Mouse (Mus musculus) MEL (cell line): Measurements from ENCODE around the gene Pin1. TPM values are rescaled to one million over a fixed set of nuclear protein-coding genes. Genes with fewer than 3 reads are reported as not detected.
"Not testable (repeated sequence)": the region's sequence is repeated elsewhere in the genome, so short reads cannot be mapped to it uniquely, and the experiment has no call there.

ENCODE experiments used
- DNase-seq: peaks from one replicate; pipeline ENCODE4 v3.0.0; 2011; ENCODE audit warnings: low read depth, low spot score
- H3K27ac ChIP-seq: 2 replicates; pipeline ENCODE4 v1.5.1; 2012; ENCODE audit warnings: low read depth, mild to moderate bottlenecking, control low read depth, low read length, moderate library complexity; ENCODE audit not compliant: control insufficient read depth
- H3K27me3 ChIP-seq, 2 experiments: fragments of 150-350 bp in 1 of 2; sonication (generic) in 1 of 2; 2 replicates each; pipeline ENCODE4 v1.6.1; 2012; ENCODE audit warnings: low read length in 2 of 2, mild to moderate bottlenecking in 2 of 2, improper control_type of control experiment in 1 of 2, moderate library complexity in 1 of 2; ENCODE audit not compliant: insufficient read depth in 2 of 2, control insufficient read depth in 1 of 2
- H3K36me3 ChIP-seq, 2 experiments: 2 replicates each; pipeline ENCODE4 v1.6.1; 2012 to 2014; ENCODE audit warnings: low read length in 2 of 2, improper control_type of control experiment in 1 of 2, inconsistent platforms in 1 of 2, mild to moderate bottlenecking in 1 of 2; ENCODE audit not compliant: insufficient read depth in 2 of 2, control insufficient read depth in 1 of 2
- H3K4me1 ChIP-seq, 2 experiments: fragments of 150-350 bp in 1 of 2; sonication (generic) in 1 of 2; 2 replicates each; pipeline ENCODE4 v1.6.1; 2012; ENCODE audit warnings: low read length in 2 of 2, improper control_type of control experiment in 1 of 2, mild to moderate bottlenecking in 1 of 2; ENCODE audit not compliant: insufficient read depth in 2 of 2, control insufficient read depth in 1 of 2
- H3K4me3 ChIP-seq, 2 experiments: fragments of 150-350 bp in 1 of 2; sonication (generic) in 1 of 2; 2 replicates each; pipeline ENCODE4 v1.5.1; 2012; ENCODE audit warnings: low read depth in 2 of 2, low read length in 2 of 2, mild to moderate bottlenecking in 2 of 2, moderate library complexity in 2 of 2, control low read depth in 1 of 2, improper control_type of control experiment in 1 of 2; ENCODE audit not compliant: control insufficient read depth in 1 of 2, insufficient read depth in 1 of 2
- H3K79me2 ChIP-seq: 2 replicates; pipeline ENCODE4 v1.6.1; 2012; ENCODE audit warnings: mild to moderate bottlenecking, low read length, moderate library complexity; ENCODE audit not compliant: control insufficient read depth, poor library complexity, insufficient read depth
- H3K9ac ChIP-seq: 2 replicates; pipeline ENCODE4 v1.6.1; 2012; ENCODE audit warnings: low read depth, mild to moderate bottlenecking, control low read depth, low read length, moderate library complexity; ENCODE audit not compliant: control insufficient read depth, poor library complexity, severe bottlenecking
- H3K9me3 ChIP-seq: fragments of 150-350 bp; sonication (generic); replicated peaks from 2 replicates; pipeline ENCODE4 v1.6.1; 2012; ENCODE audit warnings: mild to moderate bottlenecking, low read length, improper control_type of control experiment, moderate library complexity; ENCODE audit not compliant: insufficient read depth
- CHD1 ChIP-seq: IDR thresholded peaks from 2 replicates; pipeline ENCODE4 v1.6.1; 2012; ENCODE audit warnings: low read depth, mild to moderate bottlenecking, inconsistent platforms, low read length, improper control_type of control experiment
- ELF1 ChIP-seq: IDR thresholded peaks from 2 replicates; pipeline ENCODE4 v1.6.1; 2014; ENCODE audit warnings: low read depth, mild to moderate bottlenecking, inconsistent platforms, low read length, improper control_type of control experiment, moderate library complexity
- KAT2A ChIP-seq: conservative IDR thresholded peaks from 2 replicates; pipeline ENCODE4 v1.6.1; 2012; ENCODE audit warnings: low read depth, low read length, improper control_type of control experiment, inconsistent platforms
- MEF2A ChIP-seq: IDR thresholded peaks from 2 replicates; pipeline ENCODE4 v1.6.1; 2014; ENCODE audit warnings: low read depth, mild to moderate bottlenecking, inconsistent platforms, low read length, improper control_type of control experiment; ENCODE audit not compliant: poor library complexity, insufficient replicate concordance, severe bottlenecking; ENCODE audit errors: extremely low read depth
- MYB ChIP-seq: IDR thresholded peaks from 2 replicates; pipeline ENCODE4 v1.6.1; 2011; ENCODE audit warnings: mild to moderate bottlenecking, low read depth, low read length, improper control_type of control experiment
- NELFE ChIP-seq: IDR thresholded peaks from 2 replicates; pipeline ENCODE4 v1.6.1; 2011; ENCODE audit warnings: low read depth, low read length, improper control_type of control experiment
- POLR2A ChIP-seq, 2 experiments: IDR thresholded peaks; 2 replicates each; pipeline ENCODE4 v1.6.1; 2011 to 2012; ENCODE audit warnings: low read length in 2 of 2, mild to moderate bottlenecking in 2 of 2, control low read depth in 1 of 2, improper control_type of control experiment in 1 of 2, low read depth in 1 of 2, moderate library complexity in 1 of 2; ENCODE audit not compliant: control insufficient read depth in 1 of 2, insufficient read depth in 1 of 2, poor library complexity in 1 of 2
- POLR2AphosphoS2 ChIP-seq: IDR thresholded peaks from 2 replicates; pipeline ENCODE4 v1.6.1; 2011; ENCODE audit warnings: low read length, improper control_type of control experiment
- POLR2AphosphoS5 ChIP-seq: IDR thresholded peaks from 2 replicates; pipeline ENCODE4 v1.6.1; 2012; ENCODE audit warnings: low read depth, borderline replicate concordance, mild to moderate bottlenecking, inconsistent platforms, low read length, moderate library complexity, mixed read lengths
- RAD21 ChIP-seq: IDR thresholded peaks from 2 replicates; pipeline ENCODE4 v1.6.1; 2011; ENCODE audit warnings: mild to moderate bottlenecking, low read depth, low read length, improper control_type of control experiment
- TCF12 ChIP-seq: IDR thresholded peaks from 2 replicates; pipeline ENCODE4 v1.6.1; 2014; ENCODE audit warnings: low read depth, mild to moderate bottlenecking, inconsistent platforms, low read length, improper control_type of control experiment, moderate library complexity
- ZKSCAN1 ChIP-seq: IDR thresholded peaks from 2 replicates; pipeline ENCODE4 v1.6.1; 2012; ENCODE audit warnings: low read depth, mild to moderate bottlenecking, inconsistent platforms, low read length, improper control_type of control experiment, moderate library complexity
- ZNF384 ChIP-seq: IDR thresholded peaks from 2 replicates; pipeline ENCODE4 v1.6.1; 2012; ENCODE audit warnings: low read depth, mild to moderate bottlenecking, inconsistent platforms, low read length, improper control_type of control experiment
- polyA plus RNA-seq, 2 experiments: library from polyadenylated mRNA; stranded (reverse) in 1 of 2; unstranded in 1 of 2; fragments of >175 nt in 1 of 2; fragments of >200 nt in 1 of 2; gene quantifications; 2 replicates each; pipeline versions ENCODE4 v1.2.1 to v1.2.4; 2012; ENCODE audit warnings: low replicate concordance in 2 of 2, low read depth in 1 of 2; ENCODE audit not compliant: insufficient read length in 2 of 2, insufficient read depth in 1 of 2, missing spikeins in 1 of 2
- total RNA-seq: library from RNA; depleted of rRNA; stranded (reverse); fragments of 300-350 nt; gene quantifications from 2 replicates; pipeline ENCODE4 v1.2.3, GENCODE M21; 2012

Pin1 gene
- total and polyA plus RNA-seq, 3 experiments = 136 to 202 (median 201) TPM

DNA sequence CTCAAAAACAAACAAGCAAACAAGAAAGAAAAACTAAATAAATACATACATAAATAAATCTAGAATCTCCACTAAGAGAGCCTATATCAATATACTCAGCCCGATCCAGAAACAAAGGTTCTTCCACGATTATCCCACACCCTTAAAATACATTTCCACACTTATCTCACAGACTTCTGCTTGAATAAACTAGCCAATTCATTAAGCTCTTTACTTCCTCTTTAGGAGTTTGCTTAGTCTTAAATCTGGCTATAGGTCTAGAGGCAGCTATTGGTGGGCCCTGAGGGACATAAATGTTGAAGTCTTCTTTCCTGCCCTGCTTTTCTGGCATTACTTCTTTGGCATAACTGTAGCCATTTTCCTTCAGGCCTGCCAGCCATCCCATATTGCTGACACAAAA lies 20.6 kb upstream of the Pin1 start (continued):
- TF ChIP-seq ZNF384 = no peak

GRCm38 (mm10) chr9:20635676-20636075 lies 16.2 kb upstream of the Pin1 start:
- TF ChIP-seq ZNF384 = peak; percentile 71
- H3K27ac ChIP-seq, H3K4me3 ChIP-seq, H3K79me2 ChIP-seq, H3K9ac ChIP-seq, DNase-seq, H3K27me3 ChIP-seq, H3K9me3 ChIP-seq: not testable (repeated sequence)
- peaks cover 9 to 16% of the 10 kb centered on the region in 2 experiments for H3K36me3 ChIP-seq
- H3K4me1 ChIP-seq = peaks cover 3 to 12% of the 10 kb centered on the region in 2 experiments; a peak in 3 of 4 replicates

- TF ChIP-seq TCF12 (0 out of 2 replicates have a peak, but pooled peaks have one; percentile 23), ZNF384 (no peak)
- H3K79me2 ChIP-seq = peaks cover 13% of the 10 kb centered on the region
- no peak for DNase-seq
- H3K9me3 ChIP-seq = no peaks in the 10 kb centered on the region
- no peak overlapping the region for H3K9ac ChIP-seq
- no peak overlapping the region for H3K27ac ChIP-seq
- H3K27me3 ChIP-seq = no peaks in the 10 kb centered on the region
- H3K4me3 ChIP-seq = no peak overlapping the region
- peaks cover 3 to 8% of the 10 kb centered on the region in 2 experiments; a peak in 3 of 4 replicates for H3K4me1 ChIP-seq
- peaks cover 12 to 14% of the 10 kb centered on the region in 2 experiments for H3K36me3 ChIP-seq
Measured at GRCm38 (mm10) chr9:20636256-20636655, 15.6 kb upstream of the Pin1 start.

DNA sequence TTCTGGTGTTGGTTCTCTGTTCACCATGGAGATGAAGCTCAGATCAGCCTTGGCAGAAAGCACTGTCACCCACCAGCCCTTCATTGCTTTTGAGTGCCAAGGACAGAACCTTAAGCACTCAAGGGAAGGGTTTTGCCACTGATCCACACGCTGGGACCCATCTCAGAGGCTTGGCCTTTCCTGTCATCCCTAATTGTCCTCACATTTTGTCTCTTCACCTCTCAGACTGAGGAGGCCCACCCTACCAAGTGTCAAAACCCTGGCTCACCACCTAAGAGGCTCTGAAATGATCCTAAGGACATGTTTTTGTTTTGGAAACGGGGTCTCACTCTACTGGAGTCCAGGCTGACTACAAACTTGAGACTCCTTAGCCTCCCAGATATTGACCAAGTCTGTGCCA lies 15.1 kb upstream of the Pin1 start:
- H3K9me3 ChIP-seq = no peaks in the 10 kb centered on the region
- no peak for DNase-seq
- H3K27me3 ChIP-seq = no peaks in the 10 kb centered on the region
- peaks cover 0 to 6% of the 10 kb centered on the region in 2 experiments; a peak in 2 of 4 replicates for H3K4me1 ChIP-seq
- H3K79me2 ChIP-seq = peaks cover 18% of the 10 kb centered on the region
- H3K9ac ChIP-seq = no peak overlapping the region
- peaks cover 12 to 14% of the 10 kb centered on the region in 2 experiments for H3K36me3 ChIP-seq
- TF ChIP-seq NELFE (no peak), ZKSCAN1 (no peak), ELF1 (no peak), ZNF384 (no peak), POLR2A (IDR thresholded peaks at IDR 0.05; ENCODE audit: control insufficient read depth in 1 of 2, insufficient read depth in 1 of 2, low read depth in 1 of 2, low read length in 2 of 2, poor library complexity in 1 of 2) (peak in 1 of 2 experiments; percentile 44; a peak in 1 of 4 replicates), MYB (no peak), RAD21 (no peak), CHD1 (no peak), KAT2A (no peak), POLR2AphosphoS5 (0 out of 2 replicates have a peak, but pooled peaks have one; percentile 71), POLR2AphosphoS2 (peak; percentile 80), MEF2A (no peak)
- H3K27ac ChIP-seq = no peak overlapping the region
- H3K4me3 ChIP-seq = no peak overlapping the region
